Mouse (Mus musculus) limb, embryonic 11.5 days (tissue): ENCODE data around the gene Pigt. TPM values are rescaled to one million over a fixed set of nuclear protein-coding genes. Genes with fewer than 3 reads are reported as not detected.

ENCODE experiments used
- ATAC-seq: fragments of 200-750 bp; cut with Nextera tagmentation; 2 replicates; pipeline ENCODE4 v1.8.0; 2017; ENCODE audit warnings: low read depth; ENCODE audit not compliant: insufficient number of reproducible peaks, low FRiP score, low TSS enrichment
- DNase-seq: peaks from one replicate; pipeline ENCODE4 v3.0.0-alpha.2; 2015; ENCODE audit warnings: low spot score
- H3K27ac ChIP-seq: fragments of 300-500 bp; sonication (generic); replicated peaks from 2 replicates; pipeline ENCODE4 v1.5.1; 2014; ENCODE audit warnings: low read depth, mild to moderate bottlenecking, low read length
- H3K27me3 ChIP-seq: fragments of 300-500 bp; sonication (generic); 2 replicates; pipeline ENCODE4 v1.6.1; 2014; ENCODE audit warnings: mild to moderate bottlenecking, low read length, mixed read lengths; ENCODE audit not compliant: control insufficient read depth, insufficient read depth
- H3K36me3 ChIP-seq: fragments of 300-500 bp; sonication (generic); 2 replicates; pipeline ENCODE4 v1.6.1; 2014; ENCODE audit warnings: mild to moderate bottlenecking, low read length, moderate library complexity, mixed read lengths; ENCODE audit not compliant: control insufficient read depth, insufficient read depth
- H3K4me1 ChIP-seq: fragments of 300-500 bp; sonication (generic); 2 replicates; pipeline ENCODE4 v1.6.1; 2014; ENCODE audit warnings: low read length, mixed read lengths; ENCODE audit not compliant: control insufficient read depth, insufficient read depth
- H3K4me2 ChIP-seq: fragments of 300-500 bp; sonication (generic); 2 replicates; pipeline ENCODE4 v1.6.1; 2014; ENCODE audit warnings: low read depth, mild to moderate bottlenecking, moderate library complexity; ENCODE audit not compliant: severe bottlenecking
- H3K4me3 ChIP-seq: fragments of 300-500 bp; sonication (generic); 2 replicates; pipeline ENCODE4 v1.5.1; 2014; ENCODE audit warnings: low read depth, low read length
- H3K9ac ChIP-seq: fragments of 300-500 bp; sonication (generic); 2 replicates; pipeline ENCODE4 v1.6.1; 2014; ENCODE audit warnings: mild to moderate bottlenecking, low read length
- H3K9me3 ChIP-seq: fragments of 300-500 bp; sonication (generic); 2 replicates; pipeline ENCODE4 v1.6.1; 2016; ENCODE audit warnings: low read length; ENCODE audit not compliant: control insufficient read depth
- WGBS: fragments of 180-500 bp; shearing (Covaris S2); extraction: QIAGEN DNeasy Blood & Tissue Kit; methylation state at CpG from one replicate; pipeline ENCODE4 v1.1.7; 2014; 5-methylcytosine and 5-hydroxymethylcytosine counted together
- polyA plus RNA-seq: library from polyadenylated mRNA; unstranded; fragments of >200 nt; fragmentation: Nextera tagmentation; extraction: Ambion mirVana; gene quantifications from 2 replicates; pipeline ENCODE4 v1.2.1, GENCODE M21; 2014

Pigt gene
- polyA plus RNA-seq, 1 experiment from 2014 or later: 42.2 TPM

DNA sequence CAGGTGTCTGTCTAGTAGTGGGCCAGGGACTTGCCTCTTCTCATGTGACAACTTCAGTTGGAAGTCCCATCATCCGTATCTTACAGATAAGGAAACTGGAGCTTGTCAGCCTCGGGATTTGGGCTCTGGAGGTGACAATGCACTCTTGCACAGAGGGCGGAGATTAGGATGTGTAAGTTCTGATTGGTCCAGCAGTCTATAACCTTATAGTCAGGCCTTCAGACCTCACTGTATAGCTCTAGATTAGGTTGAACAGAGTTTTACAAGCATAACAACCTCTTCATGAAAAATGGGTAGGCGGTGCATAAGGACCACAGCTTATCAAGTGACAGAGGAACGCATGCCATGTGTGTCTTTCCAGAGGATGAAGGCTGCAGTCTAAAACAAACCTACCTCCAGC lies 30.5 kb upstream of the Pigt start:
- no peaks in the 10 kb centered on the region for H3K27me3 ChIP-seq
- DNase-seq (no peak), ATAC-seq (no peak)
- no peak overlapping the region for H3K4me3 ChIP-seq
- WGBS: 86% methylated on average over 5 of the region's 5 CpGs
- H3K9ac ChIP-seq: no peak overlapping the region
- no peak overlapping the region for H3K4me2 ChIP-seq
- H3K9me3 ChIP-seq: no peaks in the 10 kb centered on the region
- no peak overlapping the region for H3K27ac ChIP-seq
- peaks cover 2% of the 10 kb centered on the region for H3K4me1 ChIP-seq
- peaks cover 9% of the 10 kb centered on the region for H3K36me3 ChIP-seq

DNA sequence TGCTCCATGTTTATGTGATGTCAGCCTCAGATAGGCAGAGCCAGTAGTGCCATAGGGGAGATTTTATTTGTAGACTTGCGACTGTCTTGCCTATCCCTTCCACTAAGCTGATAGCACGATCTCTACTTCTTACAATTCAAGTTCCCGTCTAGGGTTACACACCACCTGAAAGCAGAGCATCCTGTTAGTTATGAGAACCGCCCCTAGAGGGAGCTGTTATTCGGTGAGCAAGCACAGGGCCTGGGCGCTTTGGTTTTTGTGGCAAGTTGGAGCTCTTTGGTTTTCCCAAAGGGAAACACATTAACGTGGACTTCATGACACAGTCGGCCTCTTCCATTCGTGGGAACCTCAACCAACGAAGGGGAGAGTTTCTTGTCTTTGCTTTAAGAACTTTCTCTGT lies 27.1 kb upstream of the Pigt start:
- Histone ChIP-seq H3K9ac (no peak overlapping the region), H3K4me2 (no peak overlapping the region), H3K4me1 (no peaks in the 10 kb centered on the region), H3K9me3 (no peaks in the 10 kb centered on the region), H3K27me3 (no peaks in the 10 kb centered on the region), H3K36me3 (no peaks in the 10 kb centered on the region), H3K27ac (no peak overlapping the region), H3K4me3 (no peak overlapping the region)
- DNase-seq (peak; percentile 72), ATAC-seq (no peak)
- WGBS: 29% methylated on average over 10 of the region's 10 CpGs

DNA sequence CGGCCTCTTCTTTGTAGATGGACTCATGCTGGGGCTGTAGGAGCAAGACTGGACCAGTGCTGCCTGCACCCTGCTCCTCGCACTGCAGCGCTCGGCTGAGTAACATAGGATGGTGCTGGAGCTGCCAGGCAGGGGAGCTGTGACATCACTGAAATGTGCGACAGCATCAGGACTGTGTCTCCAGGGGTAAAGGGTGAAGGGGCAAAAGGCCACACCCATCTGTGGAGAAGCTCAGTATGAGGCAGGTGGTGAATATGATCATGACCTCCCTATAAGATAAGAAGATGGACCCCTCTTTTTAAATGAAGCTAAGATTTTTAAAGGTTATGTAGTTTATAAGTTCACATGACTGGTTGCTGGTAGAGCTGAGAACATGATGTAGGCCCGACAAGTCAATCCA lies 23.7 kb upstream of the Pigt start, which contains the start of gene Trp53tg5:
Gene Trp53tg5, minus strand, starts transcription at position 101 of the 400 bp plus-strand sequence.
- no peak within 1 kb of the TSS for H3K4me3 ChIP-seq
- no peak for DNase-seq
- ATAC-seq: no peak
- no peak within 1 kb of the TSS for H3K9ac ChIP-seq
- 84% methylated on average over 6 of the region's 6 CpGs for WGBS
- no peaks in the 10 kb centered on the region for H3K27me3 ChIP-seq
- H3K36me3 ChIP-seq: no peaks in the 10 kb centered on the region
- no peak within 1 kb of the TSS for H3K4me2 ChIP-seq
- H3K9me3 ChIP-seq: no peaks in the 10 kb centered on the region
- no peaks in the 10 kb centered on the region for H3K4me1 ChIP-seq
- H3K27ac ChIP-seq: no peak within 1 kb of the TSS

- H3K9ac ChIP-seq: peak within 1 kb of the TSS; percentile 57
- H3K9me3 ChIP-seq: no peaks in the 10 kb centered on the region
- H3K4me1 ChIP-seq: peaks cover 8% of the 10 kb centered on the region; the same call in 1 of the 2 replicates
- H3K36me3 ChIP-seq: no peaks in the 10 kb centered on the region
- ATAC-seq: no peak
- peak within 1 kb of the TSS; percentile 68 for H3K4me3 ChIP-seq
- H3K4me2 ChIP-seq: peak within 1 kb of the TSS; percentile 100
- H3K27me3 ChIP-seq: peaks cover 21% of the 10 kb centered on the region
- WGBS: 3% methylated on average over 26 of the region's 26 CpGs
- DNase-seq: peak; percentile 40
- no peak within 1 kb of the TSS for H3K27ac ChIP-seq
These were observed 11.6 kb upstream of the Pigt start, which contains the start of gene Dbndd2 for GRCm38 (mm10) chr2:164485681-164486257. Dbndd2 (plus strand) TSS chr2:164486106.

- ATAC-seq: no peak
- Histone ChIP-seq H3K9ac (peak overlapping the region; percentile 57), H3K4me3 (peak overlapping the region; percentile 68)
These were observed 10.8 kb upstream of the Pigt start for GRCm38 (mm10) chr2:164486258-164487114.

GRCm38 (mm10) chr2:164487115-164487527 lies 10.2 kb upstream of the Pigt start:
- no peaks in the 10 kb centered on the region for H3K36me3 ChIP-seq
- no peak for DNase-seq
- WGBS: 13% methylated on average over 11 of the region's 11 CpGs
- peak overlapping the region; percentile 57 for H3K9ac ChIP-seq
- peaks cover 8% of the 10 kb centered on the region; the same call in 1 of the 2 replicates for H3K4me1 ChIP-seq
- peak overlapping the region; percentile 100 for H3K4me2 ChIP-seq
- ATAC-seq: no peak
- H3K27ac ChIP-seq: no peak overlapping the region
- peaks cover 21% of the 10 kb centered on the region for H3K27me3 ChIP-seq
- peak overlapping the region; percentile 68 for H3K4me3 ChIP-seq
- no peaks in the 10 kb centered on the region for H3K9me3 ChIP-seq

More at GRCm38 (mm10) chr2:164486258-164487114, 10.8 kb upstream of the Pigt start:
- Histone ChIP-seq H3K9me3 (no peaks in the 10 kb centered on the region), H3K36me3 (no peaks in the 10 kb centered on the region), H3K4me1 (peaks cover 8% of the 10 kb centered on the region; the same call in 1 of the 2 replicates), H3K27me3 (peaks cover 21% of the 10 kb centered on the region), H3K27ac (no peak overlapping the region), H3K4me2 (peak overlapping the region; percentile 100)
- peak; percentile 52 for DNase-seq
- under 1% methylated on average over 88 of the region's 90 CpGs for WGBS

DNA sequence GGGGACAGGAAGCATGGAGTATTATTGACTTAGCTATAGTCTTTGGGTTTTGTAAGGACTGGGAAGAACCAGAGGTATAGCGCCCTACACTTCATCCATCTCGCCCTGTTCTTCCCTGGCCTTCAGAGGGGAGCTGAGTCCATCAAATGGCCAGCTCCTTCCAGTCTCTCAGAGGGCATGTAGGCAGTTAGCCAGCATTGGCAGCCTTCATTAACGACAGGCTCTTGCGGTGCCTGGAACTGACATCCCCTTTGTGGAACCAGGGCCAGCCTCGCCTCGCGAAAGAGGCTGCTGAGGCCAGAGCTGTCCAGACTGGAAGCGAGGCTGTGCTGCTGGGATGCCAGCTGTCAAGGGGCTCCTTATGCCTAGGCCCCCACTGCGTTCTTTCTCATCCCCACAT lies 9.5 kb upstream of the Pigt start:
- DNase-seq: no peak
- Histone ChIP-seq H3K27ac (no peak overlapping the region), H3K9me3 (no peaks in the 10 kb centered on the region), H3K4me2 (no peak overlapping the region), H3K4me1 (peaks cover 8% of the 10 kb centered on the region; the same call in 1 of the 2 replicates), H3K27me3 (peaks cover 21% of the 10 kb centered on the region), H3K4me3 (no peak overlapping the region), H3K9ac (no peak overlapping the region), H3K36me3 (no peaks in the 10 kb centered on the region)
- ATAC-seq: no peak
- WGBS: 63% methylated on average over 9 of the region's 9 CpGs

DNA sequence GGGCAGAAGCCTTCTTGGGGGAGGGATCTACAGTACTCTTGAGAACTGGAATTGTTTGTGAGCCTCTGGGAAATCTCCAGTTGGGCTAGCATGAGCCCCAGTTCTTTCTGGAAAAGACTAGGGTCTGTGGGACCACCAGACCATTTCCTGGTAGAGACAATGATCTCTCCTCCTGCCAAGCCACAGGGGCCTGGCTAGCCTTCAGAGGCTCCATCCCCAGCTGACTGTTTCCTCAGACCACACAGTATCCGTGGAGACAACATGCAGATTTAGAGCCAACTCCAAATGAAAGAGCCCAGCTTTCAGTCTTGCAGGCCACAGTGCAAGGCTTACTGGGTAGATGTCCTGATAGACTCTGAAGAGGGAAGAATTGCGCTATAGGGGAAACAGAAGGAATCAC lies 3.2 kb upstream of the Pigt start:
- H3K9me3 ChIP-seq: no peaks in the 10 kb centered on the region
- H3K36me3 ChIP-seq: peaks cover under 1% of the 10 kb centered on the region; the same call in 1 of the 2 replicates
- WGBS: 54% methylated on average over 2 of the region's 2 CpGs
- no peak overlapping the region for H3K27ac ChIP-seq
- ATAC-seq: no peak
- peaks cover 6% of the 10 kb centered on the region for H3K4me1 ChIP-seq
- H3K4me2 ChIP-seq: no peak overlapping the region
- no peaks in the 10 kb centered on the region for H3K27me3 ChIP-seq
- H3K9ac ChIP-seq: no peak overlapping the region
- DNase-seq: no peak
- no peak overlapping the region for H3K4me3 ChIP-seq
